Mouse (Mus musculus): ENCODE measurements around the gene Il12rb1.

DNA sequence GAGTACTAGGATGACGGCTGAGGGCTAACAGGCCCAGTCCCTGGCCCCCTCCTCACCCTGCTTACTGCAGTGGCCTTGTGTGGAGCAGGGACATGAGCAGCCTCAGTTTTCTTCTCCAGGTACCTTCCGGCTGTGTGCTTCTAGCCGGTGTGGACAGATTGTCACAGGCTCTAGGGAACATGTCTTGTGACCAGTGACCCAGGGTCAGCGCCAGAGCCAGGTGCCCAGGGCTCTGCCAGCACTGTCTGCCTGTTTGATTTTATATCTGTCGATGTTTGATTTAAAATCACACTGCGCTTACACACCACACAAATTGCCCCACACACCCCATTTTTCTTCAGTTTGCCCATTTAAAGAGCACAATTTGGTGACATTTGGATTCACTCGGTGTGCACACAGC is 15.6 kb downstream of the Il12rb1 start:
- TF ChIP-seq CTCF (IDR thresholded peaks at IDR 0.05; ENCODE audit: borderline replicate concordance, extremely low read depth, insufficient read depth, insufficient read length) (no peak), POLR2A (IDR thresholded peaks at IDR 0.05; ENCODE audit: borderline replicate concordance, extremely low read depth, insufficient read depth, insufficient read length, poor library complexity, severe bottlenecking) (no peak)

Measured in brain, embryonic 14.5 days (tissue).